Mouse (Mus musculus) lung, adult 2 months (tissue): ENCODE measurements around the gene Sccpdh.

ENCODE experiments used
- CTCF ChIP-seq: fragments of 200-500 bp; IDR thresholded peaks from 2 replicates; pipeline ENCODE4 v1.5.1; 2011; ENCODE audit warnings: mild to moderate bottlenecking, low read length, control low read depth; ENCODE audit not compliant: insufficient read depth
- POLR2A ChIP-seq: fragments of 200-500 bp; IDR thresholded peaks from 2 replicates; pipeline ENCODE4 v1.6.1; 2011; ENCODE audit warnings: low read depth, mild to moderate bottlenecking, control low read depth, low read length, borderline replicate concordance; ENCODE audit errors: extremely low read depth

DNA sequence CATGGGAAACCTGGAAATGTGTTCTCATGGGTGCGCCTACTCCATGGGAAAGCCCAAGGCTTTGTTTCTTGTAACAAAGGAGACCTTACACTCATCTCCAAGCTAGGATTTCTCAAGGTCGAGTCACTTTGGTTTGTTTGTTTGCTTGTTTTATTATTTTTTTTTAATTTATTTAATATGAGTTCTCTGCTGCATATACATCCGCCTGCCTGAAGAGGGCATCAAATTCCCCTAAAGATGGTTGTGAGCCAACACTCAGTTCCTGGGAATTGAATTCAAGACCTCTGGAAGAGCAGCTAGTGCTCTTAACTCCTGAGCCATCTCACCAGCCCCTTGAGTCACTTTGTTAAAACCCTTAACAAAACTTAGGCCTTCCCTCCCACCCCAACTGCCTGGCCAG lies 45.4 kb downstream of the Sccpdh start:
- TF ChIP-seq CTCF (no peak), POLR2A (no peak)
